Mouse (Mus musculus) forebrain, embryonic 10.5 days (tissue): ENCODE data around the gene Epas1. TPM values are rescaled to one million over a fixed set of nuclear protein-coding genes. Genes with fewer than 3 reads are reported as not detected.

Experiments
- DNase-seq: peaks from one replicate; pipeline ENCODE4 v3.0.0-alpha.2; 2017; ENCODE audit warnings: low spot score; ENCODE audit errors: extremely low spot score
- H3K27ac ChIP-seq: fragments of 300-500 bp; sonication (generic); 2 replicates; pipeline ENCODE4 v1.5.1; 2016; ENCODE audit warnings: mild to moderate bottlenecking
- H3K27me3 ChIP-seq: fragments of 300-500 bp; sonication (generic); 2 replicates; pipeline ENCODE4 v1.6.1; 2016; ENCODE audit warnings: mild to moderate bottlenecking; ENCODE audit not compliant: poor library complexity, severe bottlenecking
- H3K36me3 ChIP-seq: fragments of 300-500 bp; sonication (generic); replicated peaks from 2 replicates; pipeline ENCODE4 v1.6.1; 2016; ENCODE audit warnings: mild to moderate bottlenecking, moderate library complexity
- H3K4me1 ChIP-seq: fragments of 300-500 bp; sonication (generic); 2 replicates; pipeline ENCODE4 v1.6.1; 2016
- H3K4me3 ChIP-seq: fragments of 300-500 bp; sonication (generic); 2 replicates; pipeline ENCODE4 v1.5.1; 2016; ENCODE audit warnings: mild to moderate bottlenecking, moderate library complexity
- H3K9me3 ChIP-seq: fragments of 300-500 bp; sonication (generic); 2 replicates; pipeline ENCODE4 v1.6.1; 2016; ENCODE audit warnings: mild to moderate bottlenecking, moderate library complexity
- WGBS: fragments of 180-500 bp; shearing (Covaris S2); methylation state at CpG from one replicate; pipeline ENCODE4 v1.1.7; 2016; 5-methylcytosine and 5-hydroxymethylcytosine counted together
- polyA plus RNA-seq: library from polyadenylated mRNA; unstranded; fragments of >200 nt; fragmentation: Nextera tagmentation; extraction: Ambion mirVana; gene quantifications from 2 replicates; pipeline ENCODE4 v1.2.1, GENCODE M21; 2016

Gene Epas1
- polyA plus RNA-seq, 1 experiment from 2014 or later, result 1.9 TPM

- Histone ChIP-seq H3K27ac (peak overlapping the region; percentile 17; the same call in 1 of the 2 replicates), H3K4me3 (no peak overlapping the region), H3K36me3 (no peaks in the 10 kb centered on the region), H3K9me3 (no peaks in the 10 kb centered on the region), H3K27me3 (no peaks in the 10 kb centered on the region), H3K4me1 (peaks cover 23% of the 10 kb centered on the region)
- DNase-seq, result no peak
- WGBS, result 76% methylated on average over 9 of the region's 9 CpGs
Observed at GRCm38 (mm10) chr17:86801876-86802275, 48.4 kb downstream of the Epas1 start.

- Histone ChIP-seq H3K36me3 (no peaks in the 10 kb centered on the region), H3K4me1 (peaks cover 23% of the 10 kb centered on the region), H3K4me3 (no peak overlapping the region), H3K27ac (peak overlapping the region; percentile 17; the same call in 1 of the 2 replicates), H3K9me3 (no peaks in the 10 kb centered on the region), H3K27me3 (no peaks in the 10 kb centered on the region)
- no peak for DNase-seq
- WGBS, result 76% methylated on average over 9 of the region's 9 CpGs
Observed at GRCm38 (mm10) chr17:86802351-86802985, 49.0 kb downstream of the Epas1 start.

GRCm38 (mm10) chr17:86803147-86803546 is 49.6 kb downstream of the Epas1 start:
- no peaks in the 10 kb centered on the region for H3K36me3 ChIP-seq
- no peaks in the 10 kb centered on the region for H3K27me3 ChIP-seq
- H3K4me1 ChIP-seq, result peaks cover 22% of the 10 kb centered on the region
- no peak for DNase-seq
- WGBS, result 86% methylated on average over 10 of the region's 10 CpGs
- no peak overlapping the region for H3K4me3 ChIP-seq
- no peak overlapping the region for H3K27ac ChIP-seq
- no peaks in the 10 kb centered on the region for H3K9me3 ChIP-seq

GRCm38 (mm10) chr17:86803653-86804052 is 50.2 kb downstream of the Epas1 start:
- Histone ChIP-seq H3K27ac (no peak overlapping the region), H3K36me3 (no peaks in the 10 kb centered on the region), H3K27me3 (no peaks in the 10 kb centered on the region), H3K4me1 (peaks cover 17% of the 10 kb centered on the region; the same call in 1 of the 2 replicates), H3K4me3 (no peak overlapping the region), H3K9me3 (no peaks in the 10 kb centered on the region)
- WGBS, result 78% methylated on average over 5 of the region's 5 CpGs
- no peak for DNase-seq

GRCm38 (mm10) chr17:86812029-86812428 is 58.5 kb downstream of the Epas1 start:
- DNase-seq, result no peak
- Histone ChIP-seq H3K4me3 (no peak overlapping the region), H3K4me1 (peaks cover 4% of the 10 kb centered on the region; the same call in 1 of the 2 replicates), H3K9me3 (no peaks in the 10 kb centered on the region), H3K27ac (no peak overlapping the region), H3K36me3 (no peaks in the 10 kb centered on the region), H3K27me3 (0 out of 2 replicates have a peak, but pooled peaks cover 3% of the 10 kb centered on the region)
- 3% methylated on average over 4 of the region's 4 CpGs for WGBS

GRCm38 (mm10) chr17:86814320-86814719 is 60.8 kb downstream of the Epas1 start:
- Histone ChIP-seq H3K4me3 (no peak overlapping the region), H3K4me1 (peaks cover 4% of the 10 kb centered on the region; the same call in 1 of the 2 replicates), H3K9me3 (no peaks in the 10 kb centered on the region), H3K36me3 (no peaks in the 10 kb centered on the region), H3K27me3 (0 out of 2 replicates have a peak, but pooled peaks cover 3% of the 10 kb centered on the region), H3K27ac (no peak overlapping the region)
- DNase-seq, result no peak
- whole genome bisulfite sequencing, result 57% methylated on average over 1 of the region's 1 CpGs

- no peak overlapping the region for H3K4me3 ChIP-seq
- H3K4me1 ChIP-seq, result peaks cover 4% of the 10 kb centered on the region; the same call in 1 of the 2 replicates
- 0 out of 2 replicates have a peak, but pooled peaks cover 3% of the 10 kb centered on the region for H3K27me3 ChIP-seq
- H3K36me3 ChIP-seq, result no peaks in the 10 kb centered on the region
- 89% methylated on average over 24 of the region's 24 CpGs for WGBS
- H3K9me3 ChIP-seq, result no peaks in the 10 kb centered on the region
- no peak for DNase-seq
- no peak overlapping the region for H3K27ac ChIP-seq
Observed at GRCm38 (mm10) chr17:86815016-86815865, 61.7 kb downstream of the Epas1 start.

GRCm38 (mm10) chr17:86822017-86822737 is 68.7 kb downstream of the Epas1 start:
- no peak for DNase-seq
- 94% methylated on average over 8 of the region's 8 CpGs for WGBS
- H3K27ac ChIP-seq, result no peak overlapping the region

GRCm38 (mm10) chr17:86824502-86825162 is 71.1 kb downstream of the Epas1 start:
- Histone ChIP-seq H3K27me3 (no peaks in the 10 kb centered on the region), H3K4me3 (no peak overlapping the region), H3K27ac (no peak overlapping the region), H3K36me3 (no peaks in the 10 kb centered on the region), H3K4me1 (no peaks in the 10 kb centered on the region), H3K9me3 (no peaks in the 10 kb centered on the region)
- DNase-seq, result no peak
- WGBS, result 91% methylated on average over 18 of the region's 18 CpGs

More at GRCm38 (mm10) chr17:86822017-86822737, 68.7 kb downstream of the Epas1 start:
- no peak overlapping the region for H3K4me3 ChIP-seq
- H3K4me1 ChIP-seq, result no peaks in the 10 kb centered on the region
- no peaks in the 10 kb centered on the region for H3K27me3 ChIP-seq
- H3K9me3 ChIP-seq, result no peaks in the 10 kb centered on the region
- no peaks in the 10 kb centered on the region for H3K36me3 ChIP-seq

GRCm38 (mm10) chr17:86825163-86825902 is 71.8 kb downstream of the Epas1 start:
- no peak overlapping the region for H3K4me3 ChIP-seq
- H3K36me3 ChIP-seq, result no peaks in the 10 kb centered on the region
- WGBS, result 92% methylated on average over 9 of the region's 9 CpGs
- H3K9me3 ChIP-seq, result no peaks in the 10 kb centered on the region
- no peak for DNase-seq
- H3K4me1 ChIP-seq, result no peaks in the 10 kb centered on the region
- H3K27me3 ChIP-seq, result no peaks in the 10 kb centered on the region
- H3K27ac ChIP-seq, result no peak overlapping the region

- Histone ChIP-seq H3K27me3 (no peaks in the 10 kb centered on the region), H3K27ac (no peak overlapping the region), H3K4me3 (no peak overlapping the region), H3K9me3 (no peaks in the 10 kb centered on the region), H3K4me1 (no peaks in the 10 kb centered on the region), H3K36me3 (no peaks in the 10 kb centered on the region)
- WGBS, result 94% methylated on average over 17 of the region's 17 CpGs
- no peak for DNase-seq
Observed at GRCm38 (mm10) chr17:86826376-86826775, 72.9 kb downstream of the Epas1 start.
